Mouse (Mus musculus) stomach, postnatal 0 days (tissue): ENCODE measurements at regions not wholly inside any gene's neighbourhood (a gene's known extent, or its start where the extent isn't known, plus 50 kb on each side); places are given as distances from the start of the nearest gene placed in this dataset.

Experiments
- CTCF ChIP-seq: IDR thresholded peaks from 2 replicates; pipeline ENCODE4 v1.5.1; 2016; ENCODE audit warnings: antibody characterized with exemption, low read depth, mild to moderate bottlenecking, moderate library complexity
- EP300 ChIP-seq: optimal IDR thresholded peaks from 2 replicates; pipeline ENCODE3; 2016; ENCODE audit warnings: antibody characterized with exemption

DNA sequence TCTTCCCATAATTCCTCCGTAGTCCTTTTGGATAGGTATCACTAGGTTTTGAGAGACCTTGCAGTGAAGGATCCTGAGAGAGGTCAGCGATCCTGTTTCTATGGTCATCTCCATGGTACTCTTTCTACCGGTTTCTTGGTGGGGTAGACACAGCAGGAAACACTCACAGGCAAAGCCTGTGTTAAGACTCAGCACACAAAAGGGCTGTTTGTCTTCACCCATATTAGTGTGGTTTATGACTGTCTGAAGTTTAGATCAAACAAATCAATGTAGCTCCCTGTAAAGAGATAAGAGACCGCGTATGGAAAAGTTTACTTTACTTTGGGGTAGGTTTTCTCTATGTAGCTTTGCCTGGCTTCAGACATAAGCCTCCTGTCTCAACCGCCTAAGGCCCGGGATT lies 282.5 kb upstream of the Rbms1 start:
- TF ChIP-seq CTCF (no peak), EP300 (no peak)
